Mouse (Mus musculus) MEL (cell line): ENCODE measurements around the gene Phlda2.

Source experiments
- CHD2 ChIP-seq: IDR thresholded peaks from 2 replicates; pipeline ENCODE4 v1.6.1; 2011; ENCODE audit warnings: low read length, improper control_type of control experiment
- CTCF ChIP-seq, 3 experiments: IDR thresholded peaks in 2 of 3; conservative IDR thresholded peaks in 1 of 3; 2 replicates each; pipeline ENCODE4 v1.5.1; 2011 to 2012; ENCODE audit warnings: low read length in 3 of 3, low read depth in 2 of 3, mild to moderate bottlenecking in 2 of 3, improper control_type of control experiment in 1 of 3, inconsistent platforms in 1 of 3, mixed read lengths in 1 of 3, moderate library complexity in 1 of 3; ENCODE audit not compliant: control insufficient read depth in 1 of 3, insufficient read depth in 1 of 3, poor library complexity in 1 of 3, severe bottlenecking in 1 of 3
- NRF1 ChIP-seq: IDR thresholded peaks from 2 replicates; pipeline ENCODE4 v1.6.1; 2014; ENCODE audit warnings: low read depth, mild to moderate bottlenecking, inconsistent platforms, low read length, improper control_type of control experiment, moderate library complexity; ENCODE audit not compliant: poor library complexity, insufficient read depth, severe bottlenecking
- POLR2A ChIP-seq, 2 experiments: IDR thresholded peaks; 2 replicates each; pipeline ENCODE4 v1.6.1; 2011 to 2012; ENCODE audit warnings: low read length in 2 of 2, mild to moderate bottlenecking in 2 of 2, control low read depth in 1 of 2, improper control_type of control experiment in 1 of 2, low read depth in 1 of 2, moderate library complexity in 1 of 2; ENCODE audit not compliant: control insufficient read depth in 1 of 2, insufficient read depth in 1 of 2, poor library complexity in 1 of 2
- TAL1 ChIP-seq: IDR thresholded peaks from 2 replicates; pipeline ENCODE4 v1.6.1; 2012; ENCODE audit warnings: mild to moderate bottlenecking, inconsistent platforms, low read length, moderate library complexity, mixed read lengths

- TF ChIP-seq CHD2 (no peak), POLR2A (IDR thresholded peaks at IDR 0.05; ENCODE audit: control insufficient read depth in 1 of 2, insufficient read depth in 1 of 2, low read depth in 1 of 2, low read length in 2 of 2, poor library complexity in 1 of 2) (no peak), CTCF (IDR thresholded peaks at IDR 0.05 in 2 of 3, conservative IDR thresholded peaks at IDR 0.05 in 1 of 3; ENCODE audit: control insufficient read depth in 1 of 3, insufficient read depth in 1 of 3, low read depth in 2 of 3, low read length in 3 of 3, poor library complexity in 1 of 3, severe bottlenecking in 1 of 3) (no peak), NRF1 (no peak), TAL1 (no peak)
Observed at GRCm38 (mm10) chr7:143459332-143460211, 43.4 kb downstream of the Phlda2 start.
